Mouse (Mus musculus) hindbrain, embryonic 14.5 days (tissue): ENCODE measurements around the gene Sf3b3. TPM values are rescaled to one million over a fixed set of nuclear protein-coding genes. Genes with fewer than 3 reads are reported as not detected.

Experiments used
- ATAC-seq: fragments of 200-750 bp; cut with Nextera tagmentation; 2 replicates; pipeline ENCODE4 v1.8.0; 2017; ENCODE audit warnings: moderate number of reproducible peaks, mild to moderate bottlenecking, moderate TSS enrichment, moderate library complexity; ENCODE audit not compliant: low FRiP score
- DNase-seq: peaks from one replicate; pipeline ENCODE4 v3.0.0-alpha.2; 2015; ENCODE audit warnings: low spot score
- H3K27ac ChIP-seq: fragments of 300-500 bp; sonication (generic); 2 replicates; pipeline ENCODE4 v1.5.1; 2014; ENCODE audit warnings: mild to moderate bottlenecking, moderate library complexity
- H3K27me3 ChIP-seq: fragments of 300-500 bp; sonication (generic); 2 replicates; pipeline ENCODE4 v1.6.1; 2014; ENCODE audit warnings: mild to moderate bottlenecking, low read length, mixed read lengths; ENCODE audit not compliant: control insufficient read depth, insufficient read depth
- H3K36me3 ChIP-seq: fragments of 300-500 bp; sonication (generic); replicated peaks from 2 replicates; pipeline ENCODE4 v1.6.1; 2014; ENCODE audit not compliant: control insufficient read depth, insufficient read depth
- H3K4me1 ChIP-seq: fragments of 300-500 bp; sonication (generic); replicated peaks from 2 replicates; pipeline ENCODE4 v1.6.1; 2014; ENCODE audit warnings: antibody characterized with exemption, low read length, mixed read lengths; ENCODE audit not compliant: control insufficient read depth, insufficient read depth
- H3K4me2 ChIP-seq: fragments of 300-500 bp; sonication (generic); replicated peaks from 2 replicates; pipeline ENCODE4 v1.6.1; 2014; ENCODE audit warnings: mild to moderate bottlenecking, moderate library complexity
- H3K4me3 ChIP-seq: fragments of 300-500 bp; sonication (generic); replicated peaks from 2 replicates; pipeline ENCODE4 v1.5.1; 2014; ENCODE audit warnings: mild to moderate bottlenecking, low read length
- H3K9ac ChIP-seq: fragments of 300-500 bp; sonication (generic); 2 replicates; pipeline ENCODE4 v1.6.1; 2014
- H3K9me3 ChIP-seq: fragments of 300-500 bp; sonication (generic); 2 replicates; pipeline ENCODE4 v1.6.1; 2016; ENCODE audit warnings: low read length; ENCODE audit not compliant: control insufficient read depth
- WGBS: fragments of 180-500 bp; shearing (Covaris S2); extraction: QIAGEN DNeasy Blood & Tissue Kit; methylation state at CpG from one replicate; pipeline ENCODE4 v1.1.7; 2014; 5-methylcytosine and 5-hydroxymethylcytosine counted together
- polyA plus RNA-seq: library from polyadenylated mRNA; unstranded; fragments of >200 nt; fragmentation: Nextera tagmentation; extraction: Ambion mirVana; gene quantifications from 2 replicates; pipeline ENCODE4 v1.2.1, GENCODE M21; 2014

Gene Sf3b3
- 92.2 and 102 TPM in 2 replicates for polyA plus RNA-seq

GRCm38 (mm10) chr8:110846405-110847170, at the start of gene Sf3b3, which contains the start of gene Cog4:
Gene Sf3b3 (minus strand): TSS chr8:110846787.
Gene Cog4 (plus strand): TSS chr8:110846600.
- Histone ChIP-seq H3K4me1 (peaks cover 19% of the 10 kb centered on the region), H3K36me3 (peaks cover 52% of the 10 kb centered on the region), H3K27ac (peak within 1 kb of the TSS; percentile 88), H3K9ac (peak within 1 kb of the TSS; percentile 94), H3K4me2 (peak within 1 kb of the TSS; percentile 71), H3K27me3 (no peaks in the 10 kb centered on the region), H3K4me3 (peak within 1 kb of the TSS; percentile 92), H3K9me3 (no peaks in the 10 kb centered on the region)
- DNase-seq (peak; percentile 93), ATAC-seq (peak; percentile 93)
- under 1% methylated on average over 53 of the region's 53 CpGs for WGBS

GRCm38 (mm10) chr8:110895812-110896211, 49.2 kb upstream of the Sf3b3 start:
- Histone ChIP-seq H3K9ac (no peak overlapping the region), H3K4me3 (no peak overlapping the region)
- ATAC-seq = no peak

DNA sequence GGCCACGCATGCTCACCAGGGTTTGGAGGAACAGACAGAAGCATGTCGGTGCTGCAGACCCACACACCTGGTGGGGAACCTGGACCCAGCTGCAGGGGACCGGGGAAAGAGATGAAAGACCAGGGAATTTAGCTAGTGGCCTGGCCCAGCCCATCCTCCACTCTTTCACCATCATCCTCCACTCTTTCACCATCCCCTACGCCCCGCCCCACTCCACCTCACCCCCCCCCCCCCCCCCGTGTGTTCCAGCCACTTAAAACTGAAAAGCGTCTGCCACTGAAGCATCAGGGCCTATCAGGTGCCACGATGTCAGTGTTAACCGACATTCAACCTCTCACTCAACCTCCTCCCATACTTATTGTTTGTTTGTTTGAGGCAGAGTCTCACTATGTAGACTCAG, 48.7 kb upstream of the Sf3b3 start:
- H3K4me1 ChIP-seq = no peaks in the 10 kb centered on the region
- no peak overlapping the region for H3K4me3 ChIP-seq
- no peaks in the 10 kb centered on the region for H3K9me3 ChIP-seq
- H3K36me3 ChIP-seq = peaks cover 7% of the 10 kb centered on the region
- no peak for DNase-seq
- no peak overlapping the region for H3K4me2 ChIP-seq
- no peak overlapping the region for H3K27ac ChIP-seq
- 77% methylated on average over 9 of the region's 9 CpGs for WGBS
- no peak overlapping the region for H3K9ac ChIP-seq
- no peak for ATAC-seq
- no peaks in the 10 kb centered on the region for H3K27me3 ChIP-seq

More at GRCm38 (mm10) chr8:110895812-110896211, 49.2 kb upstream of the Sf3b3 start:
- no peak for DNase-seq
- H3K4me2 ChIP-seq = no peak overlapping the region
- H3K9me3 ChIP-seq = no peaks in the 10 kb centered on the region
- H3K36me3 ChIP-seq = peaks cover 7% of the 10 kb centered on the region
- WGBS = 96% methylated on average over 13 of the region's 13 CpGs
- H3K27me3 ChIP-seq = no peaks in the 10 kb centered on the region
- no peak overlapping the region for H3K27ac ChIP-seq
- H3K4me1 ChIP-seq = no peaks in the 10 kb centered on the region

- H3K9ac ChIP-seq = no peak overlapping the region
- H3K27me3 ChIP-seq = no peaks in the 10 kb centered on the region
- no peak overlapping the region for H3K4me3 ChIP-seq
- no peaks in the 10 kb centered on the region for H3K9me3 ChIP-seq
- ATAC-seq (no peak), DNase-seq (no peak)
- no peak overlapping the region for H3K27ac ChIP-seq
- H3K36me3 ChIP-seq = peaks cover 7% of the 10 kb centered on the region
- H3K4me2 ChIP-seq = no peak overlapping the region
- 86% methylated on average over 10 of the region's 10 CpGs for WGBS
- H3K4me1 ChIP-seq = no peaks in the 10 kb centered on the region
Measured at GRCm38 (mm10) chr8:110894851-110895250, 48.3 kb upstream of the Sf3b3 start.

DNA sequence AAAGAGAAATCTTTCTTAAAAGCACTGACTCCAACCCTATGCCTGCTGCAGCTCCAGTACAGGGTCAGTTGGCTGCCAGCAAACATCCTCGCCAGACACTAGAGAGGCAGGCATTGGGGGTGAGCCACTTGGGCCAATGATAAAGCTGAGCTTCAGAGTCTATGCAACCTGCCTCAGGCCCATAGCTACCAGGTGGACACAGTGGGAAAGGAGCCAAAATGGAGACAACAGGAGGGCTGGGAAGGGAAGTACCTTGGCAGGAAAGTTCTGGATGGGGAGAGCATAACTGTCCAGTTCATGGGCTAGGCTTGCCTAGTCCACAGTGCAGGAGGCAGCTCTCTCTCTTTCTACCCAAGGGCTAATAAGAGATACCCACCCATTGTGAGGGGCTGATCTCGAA, 46.3 kb upstream of the Sf3b3 start:
- H3K4me2 ChIP-seq = no peak overlapping the region
- no peaks in the 10 kb centered on the region for H3K27me3 ChIP-seq
- no peak overlapping the region for H3K4me3 ChIP-seq
- WGBS = 89% methylated on average over 2 of the region's 2 CpGs
- H3K27ac ChIP-seq = no peak overlapping the region
- H3K4me1 ChIP-seq = no peaks in the 10 kb centered on the region
- ATAC-seq (no peak), DNase-seq (no peak)
- H3K9ac ChIP-seq = no peak overlapping the region
- peaks cover 13% of the 10 kb centered on the region for H3K36me3 ChIP-seq
- H3K9me3 ChIP-seq = no peaks in the 10 kb centered on the region

DNA sequence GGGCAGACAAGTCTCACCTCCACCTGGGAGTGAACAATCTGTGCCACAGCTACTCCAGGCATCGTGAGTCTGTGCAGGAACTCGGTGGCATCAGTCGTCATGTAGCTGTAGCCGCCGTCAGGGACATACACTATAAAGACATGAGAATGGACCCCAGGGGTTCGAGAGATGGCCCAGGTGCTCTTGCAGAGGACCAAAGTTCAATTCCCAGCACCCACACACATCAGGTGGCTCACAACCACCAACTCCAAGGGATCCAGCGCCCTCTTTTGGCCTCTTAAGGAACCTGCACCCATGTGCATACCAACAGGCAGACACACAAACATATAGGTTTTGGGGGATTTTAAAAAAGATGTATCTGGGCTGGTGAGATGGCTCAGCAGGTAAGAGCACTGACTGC, 45.5 kb upstream of the Sf3b3 start:
- WGBS = 89% methylated on average over 7 of the region's 7 CpGs
- no peak for ATAC-seq

GRCm38 (mm10) chr8:110889904-110890470, 43.4 kb upstream of the Sf3b3 start:
- 77% methylated on average over 12 of the region's 12 CpGs for WGBS
- H3K9ac ChIP-seq = no peak overlapping the region
- no peak overlapping the region for H3K27ac ChIP-seq
- no peak for DNase-seq
- H3K4me1 ChIP-seq = no peaks in the 10 kb centered on the region
- H3K27me3 ChIP-seq = no peaks in the 10 kb centered on the region
- no peak overlapping the region for H3K4me2 ChIP-seq
- no peaks in the 10 kb centered on the region for H3K9me3 ChIP-seq
- ATAC-seq = no peak
- H3K36me3 ChIP-seq = peaks cover 39% of the 10 kb centered on the region
- no peak overlapping the region for H3K4me3 ChIP-seq

More for the DNA sequence above, 45.5 kb upstream of the Sf3b3 start:
- no peak overlapping the region for H3K27ac ChIP-seq
- H3K36me3 ChIP-seq = peaks cover 21% of the 10 kb centered on the region
- H3K4me2 ChIP-seq = no peak overlapping the region
- H3K9ac ChIP-seq = no peak overlapping the region
- H3K9me3 ChIP-seq = no peaks in the 10 kb centered on the region
- no peak for DNase-seq
- H3K27me3 ChIP-seq = no peaks in the 10 kb centered on the region
- H3K4me1 ChIP-seq = no peaks in the 10 kb centered on the region
- H3K4me3 ChIP-seq = no peak overlapping the region

DNA sequence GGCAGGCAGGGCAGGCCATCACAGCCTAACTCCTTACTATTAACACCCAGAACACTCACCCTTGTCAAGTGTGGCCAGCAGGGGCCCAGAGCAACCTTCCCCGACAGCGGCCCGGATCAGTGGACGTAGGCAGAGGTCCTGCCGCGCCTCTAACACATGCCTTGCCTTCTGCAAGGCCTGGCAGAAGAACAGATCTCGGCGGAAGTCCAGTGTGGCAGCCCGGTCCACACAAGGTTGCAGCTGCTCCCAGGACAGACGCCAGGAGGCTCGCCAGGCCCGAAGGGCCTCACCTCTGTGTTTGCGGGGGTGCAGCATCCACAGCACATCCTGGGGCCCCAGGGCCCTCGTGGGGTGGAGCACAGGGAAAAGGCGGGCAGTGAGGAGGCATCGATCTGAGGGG, 42.3 kb upstream of the Sf3b3 start:
- Histone ChIP-seq H3K4me1 (no peaks in the 10 kb centered on the region), H3K4me3 (no peak overlapping the region), H3K36me3 (peaks cover 51% of the 10 kb centered on the region), H3K9ac (no peak overlapping the region), H3K27me3 (no peaks in the 10 kb centered on the region), H3K9me3 (no peaks in the 10 kb centered on the region), H3K4me2 (no peak overlapping the region), H3K27ac (no peak overlapping the region)
- 92% methylated on average over 16 of the region's 16 CpGs for WGBS
- DNase-seq (no peak), ATAC-seq (no peak)

DNA sequence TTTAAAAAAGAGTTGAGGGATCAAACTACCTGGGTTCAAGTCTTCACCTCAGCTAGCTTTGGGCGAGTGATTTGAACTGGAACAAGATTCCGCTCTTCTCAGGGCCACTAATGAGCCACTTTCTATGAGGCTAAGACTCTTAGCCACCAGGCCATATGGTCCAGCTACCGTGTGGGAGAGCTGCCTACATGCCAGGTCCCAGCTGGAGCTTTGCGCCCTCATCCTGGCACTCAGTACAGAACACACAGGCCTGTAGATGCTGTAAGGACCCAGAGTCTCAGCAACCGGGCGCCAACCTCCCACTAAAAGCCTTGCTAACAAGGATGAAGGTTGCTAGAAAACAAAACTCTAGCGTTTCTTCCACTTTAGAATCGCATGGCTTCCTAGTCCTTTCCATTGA, 41.9 kb upstream of the Sf3b3 start:
- H3K4me1 ChIP-seq = no peaks in the 10 kb centered on the region
- no peak overlapping the region for H3K4me3 ChIP-seq
- 93% methylated on average over 8 of the region's 8 CpGs for WGBS
- H3K36me3 ChIP-seq = peaks cover 55% of the 10 kb centered on the region
- H3K9ac ChIP-seq = no peak overlapping the region
- no peak for ATAC-seq
- H3K27ac ChIP-seq = no peak overlapping the region
- no peak for DNase-seq
- H3K4me2 ChIP-seq = no peak overlapping the region
- H3K9me3 ChIP-seq = no peaks in the 10 kb centered on the region
- H3K27me3 ChIP-seq = no peaks in the 10 kb centered on the region
